13 mouse cellular contexts compared by ENCODE assay signal in genomic region chr4:130834122-130834521, GRCm38 (mm10). TPM values are rescaled to one million over a fixed set of nuclear protein-coding genes. Genes with fewer than 3 reads are reported as not detected.
DNase-seq lines count a peak whose midpoint lies in the region; ATAC-seq lines count a peak whose summit lies in the region.
"Had no signal": no experiment of that assay in that cellular context is flagged by ENCODE, and none has a peak within 500 bp of the region (broad histone marks: within the 10 kb centered on the region; RNA-seq: fewer than 3 reads in every experiment).

No protein-coding gene starts in this region.

- H3K27me3 ChIP-seq in hindbrain, embryonic 12.5 days = peaks cover 10% of the 10 kb centered on the region
- H3K27me3 ChIP-seq in hindbrain, embryonic 13.5 days = no peaks in the 10 kb centered on the region
- no peaks in the 10 kb centered on the region for H3K27me3 ChIP-seq in embryonic facial prominence, embryonic 11.5 days (ENCODE audit: control insufficient read depth, insufficient read depth, low read length)
- H3K27me3 ChIP-seq in neural tube, embryonic 13.5 days = no peaks in the 10 kb centered on the region

- DNase-seq in adrenal gland, postnatal 25 days = peak; percentile 36
- DNase-seq in embryonic facial prominence, embryonic 11.5 days (ENCODE audit: low spot score) = peak; percentile 17
- no peak for DNase-seq in cerebellum, postnatal 4 days (ENCODE audit: low spot score in 2 of 2)
- DNase-seq in spleen, postnatal 36 days (ENCODE audit: low spot score in 2 of 2) = no peak
- DNase-seq: cerebellum, adult 11-12 months; forebrain, postnatal 0 days; kidney, postnatal 4 days had no signal

- H3K36me3 ChIP-seq in hindbrain, embryonic 12.5 days = no peaks in the 10 kb centered on the region
- H3K36me3 ChIP-seq in hindbrain, embryonic 13.5 days = no peaks in the 10 kb centered on the region
- no peaks in the 10 kb centered on the region for H3K36me3 ChIP-seq in embryonic facial prominence, embryonic 11.5 days (replicated peaks; ENCODE audit: control insufficient read depth, insufficient read depth, low read depth, low read length)
- no peaks in the 10 kb centered on the region for H3K36me3 ChIP-seq in neural tube, embryonic 13.5 days

- H3K9ac ChIP-seq in hindbrain, embryonic 12.5 days = no peak overlapping the region
- H3K9ac ChIP-seq in hindbrain, embryonic 13.5 days = no peak overlapping the region
- H3K9ac ChIP-seq in embryonic facial prominence, embryonic 11.5 days (replicated peaks; ENCODE audit: low read length) = no peak overlapping the region
- no peak overlapping the region for H3K9ac ChIP-seq in neural tube, embryonic 13.5 days
- H3K9ac ChIP-seq: forebrain, postnatal 0 days had no signal

- 28% methylated on average over 1 of the region's 1 CpGs for WGBS in hindbrain, embryonic 12.5 days
- WGBS in hindbrain, embryonic 13.5 days = 13% methylated on average over 1 of the region's 1 CpGs
- 27% methylated on average over 1 of the region's 1 CpGs for WGBS in embryonic facial prominence, embryonic 11.5 days
- 17% methylated on average over 1 of the region's 1 CpGs for WGBS in neural tube, embryonic 13.5 days

- no peak overlapping the region for H3K4me2 ChIP-seq in hindbrain, embryonic 12.5 days (replicated peaks)
- no peak overlapping the region for H3K4me2 ChIP-seq in hindbrain, embryonic 13.5 days
- no peak overlapping the region for H3K4me2 ChIP-seq in embryonic facial prominence, embryonic 11.5 days (ENCODE audit: low read depth, low read length)
- no peak overlapping the region for H3K4me2 ChIP-seq in neural tube, embryonic 13.5 days
- H3K4me2 ChIP-seq: liver, embryonic 11.5 days had no signal

- no peaks in the 10 kb centered on the region for H3K9me3 ChIP-seq in hindbrain, embryonic 12.5 days (replicated peaks)
- no peaks in the 10 kb centered on the region for H3K9me3 ChIP-seq in hindbrain, embryonic 13.5 days
- no peaks in the 10 kb centered on the region for H3K9me3 ChIP-seq in embryonic facial prominence, embryonic 11.5 days (replicated peaks; ENCODE audit: control insufficient read depth, low read length)
- no peaks in the 10 kb centered on the region for H3K9me3 ChIP-seq in neural tube, embryonic 13.5 days

- ATAC-seq in hindbrain, embryonic 12.5 days (ENCODE audit: low FRiP score) = no peak
- ATAC-seq in hindbrain, embryonic 13.5 days (ENCODE audit: low FRiP score) = no peak
- ATAC-seq in embryonic facial prominence, embryonic 11.5 days (replicated peaks; ENCODE audit: insufficient number of reproducible peaks, low FRiP score, low TSS enrichment, low read depth) = no peak
- ATAC-seq in neural tube, embryonic 13.5 days (ENCODE audit: low read depth) = no peak
- ATAC-seq: forebrain, postnatal 0 days; inflammation-experienced regulatory T-cells, adult 6 months had no signal

- H3K4me3 ChIP-seq in hindbrain, embryonic 12.5 days = no peak overlapping the region
- no peak overlapping the region for H3K4me3 ChIP-seq in hindbrain, embryonic 13.5 days
- no peak overlapping the region for H3K4me3 ChIP-seq in embryonic facial prominence, embryonic 11.5 days (ENCODE audit: low read depth, low read length)
- H3K4me3 ChIP-seq in neural tube, embryonic 13.5 days = no peak overlapping the region
- H3K4me3 ChIP-seq: megakaryocyte, embryonic 14.5 days had no signal

- H3K4me1 ChIP-seq in hindbrain, embryonic 12.5 days = peaks cover 43% of the 10 kb centered on the region
- peaks cover 43% of the 10 kb centered on the region for H3K4me1 ChIP-seq in hindbrain, embryonic 13.5 days (replicated peaks)
- peaks cover 7% of the 10 kb centered on the region for H3K4me1 ChIP-seq in embryonic facial prominence, embryonic 11.5 days (ENCODE audit: control insufficient read depth, insufficient read depth, low read length)
- H3K4me1 ChIP-seq in neural tube, embryonic 13.5 days (replicated peaks) = peaks cover 54% of the 10 kb centered on the region

- peak overlapping the region; percentile 30; the same call in 1 of the 2 replicates for H3K27ac ChIP-seq in hindbrain, embryonic 12.5 days
- no peak overlapping the region for H3K27ac ChIP-seq in hindbrain, embryonic 13.5 days
- H3K27ac ChIP-seq in embryonic facial prominence, embryonic 11.5 days (replicated peaks; ENCODE audit: low read depth, low read length) = no peak overlapping the region
- H3K27ac ChIP-seq in neural tube, embryonic 13.5 days (replicated peaks) = peak overlapping the region; percentile 30; the same call in 1 of the 2 replicates

RNA-seq across cellular contexts. Expression of gene Sdc3, which starts 41.8 kb away (rescaled TPM):
- polyA plus RNA-seq in hindbrain, embryonic 12.5 days (2016; fragmentation: Nextera tagmentation; extraction: Ambion mirVana) = 60.5 and 66.7 TPM in 2 replicates
- polyA plus RNA-seq in hindbrain, embryonic 13.5 days (2015; fragmentation: Nextera tagmentation; extraction: Ambion mirVana) = 71.3 and 76.9 TPM in 2 replicates
- 425 and 496 TPM in 2 replicates for total RNA-seq in adrenal gland, postnatal 25 days (2021)
- polyA plus RNA-seq in embryonic facial prominence, embryonic 11.5 days (2014; fragmentation: Nextera tagmentation; extraction: Ambion mirVana) = 12.3 and 13.6 TPM in 2 replicates
- 76.9 and 78.8 TPM in 2 replicates for polyA plus RNA-seq in neural tube, embryonic 13.5 days (2015; fragmentation: Nextera tagmentation; extraction: Ambion mirVana)

Comparison
In these comparisons a context has a peak if more than half of its experiments do, and no peak if none do; other contexts are left out.
1. H3K27ac ChIP-seq: peak in hindbrain, embryonic 12.5 days (single experiment) and neural tube, embryonic 13.5 days (single experiment); none in hindbrain, embryonic 13.5 days (single experiment) and embryonic facial prominence, embryonic 11.5 days (single experiment).
2. DNase-seq: peak in adrenal gland, postnatal 25 days (single experiment) and embryonic facial prominence, embryonic 11.5 days (single experiment); none in cerebellum, postnatal 4 days (0 of 2) and spleen, postnatal 36 days (0 of 2).